Mouse (Mus musculus) G1E (cell line): ENCODE data around the gene Col6a2.

Source experiments
- CTCF ChIP-seq: IDR thresholded peaks from 2 replicates; pipeline ENCODE4 v1.5.1; 2012; ENCODE audit warnings: low read depth, low read length, inconsistent platforms, mixed read lengths
- GATA1 ChIP-seq: IDR thresholded peaks from 2 replicates; pipeline ENCODE4 v1.6.1; 2012; ENCODE audit warnings: borderline replicate concordance, low read length, inconsistent platforms, mixed read lengths
- POLR2AphosphoS5 ChIP-seq: IDR thresholded peaks from 2 replicates; pipeline ENCODE4 v1.6.1; 2012; ENCODE audit warnings: low read depth, low read length, inconsistent platforms; ENCODE audit not compliant: insufficient replicate concordance

DNA sequence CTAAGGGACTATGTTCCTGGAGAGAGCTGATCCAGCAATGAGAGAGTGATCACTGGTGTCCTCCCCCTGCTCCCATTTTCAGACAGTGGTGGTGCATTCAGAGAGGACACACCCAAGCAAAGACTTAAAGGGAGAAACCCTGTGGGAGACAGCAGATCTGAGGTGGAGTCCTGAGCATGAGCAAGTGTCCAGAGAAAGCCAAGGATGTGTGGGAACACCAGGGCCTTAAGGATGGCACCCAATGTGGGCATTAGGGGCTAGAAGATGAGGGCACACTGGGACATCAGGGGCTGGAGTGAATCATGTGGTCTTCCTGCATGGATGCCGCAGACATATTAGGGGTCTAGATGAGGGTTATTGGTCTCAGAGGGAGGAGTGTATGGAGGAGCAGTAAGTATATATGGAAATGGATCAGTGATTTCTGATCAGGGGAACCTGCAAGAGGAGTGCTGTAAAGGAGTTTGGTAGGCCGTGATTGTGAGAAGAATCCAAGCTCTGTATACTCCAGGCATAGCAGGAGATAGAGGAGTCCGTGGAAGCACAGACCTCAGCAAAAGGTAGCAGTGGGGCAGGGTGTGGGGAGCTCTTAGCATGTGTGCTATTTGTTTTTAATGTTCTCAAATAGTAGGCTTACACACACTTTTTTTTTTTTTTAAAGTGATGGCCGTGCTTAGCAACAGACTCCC, 45.0 kb upstream of the Col6a2 start:
- TF ChIP-seq POLR2AphosphoS5 (no peak), GATA1 (no peak), CTCF (no peak)
